Comparison of ENCODE assay signal across 15 mouse cellular contexts in the genomic region with DNA sequence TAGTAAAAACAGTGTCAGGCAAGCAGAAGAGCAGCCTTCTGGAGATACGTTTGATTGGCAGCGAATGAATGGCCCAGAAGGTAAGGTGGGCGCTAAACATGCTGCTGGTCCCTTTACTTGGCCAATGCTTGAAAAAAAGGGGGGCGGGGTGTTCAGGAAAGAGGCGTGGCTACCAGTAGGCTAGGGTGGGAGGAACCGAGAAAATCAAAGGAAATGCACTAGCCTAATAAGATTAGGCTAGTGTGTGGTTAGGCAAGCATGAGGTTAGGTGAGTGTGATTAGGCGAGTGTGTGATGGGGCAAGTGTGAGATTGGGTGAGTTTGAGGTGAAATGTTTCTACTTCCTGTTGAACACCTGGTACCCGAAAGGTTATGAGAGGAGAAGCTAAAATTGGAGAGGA. TPM values are rescaled to one million over a fixed set of nuclear protein-coding genes. Genes with fewer than 3 reads are reported as not detected.
DNase-seq lines count a peak whose midpoint lies in the region; ATAC-seq and TF ChIP-seq lines count a peak whose summit lies in the region.
"Had no signal": no experiment of that assay in that cellular context is flagged by ENCODE, and none has a peak within 500 bp of the region (broad histone marks: within the 10 kb centered on the region; RNA-seq: fewer than 3 reads in every experiment).

A gene (plus strand): TSS at position 11 of the 400 bp plus-strand sequence.

- WGBS in forebrain, embryonic 12.5 days: 60% methylated on average over 8 of the region's 8 CpGs
- 65% methylated on average over 8 of the region's 8 CpGs for WGBS in midbrain, embryonic 16.5 days
- 58% methylated on average over 8 of the region's 8 CpGs for whole genome bisulfite sequencing in thymus, adult 2 months

- no peak within 1 kb of the TSS for H3K4me2 ChIP-seq in forebrain, embryonic 12.5 days
- H3K4me2 ChIP-seq in midbrain, embryonic 16.5 days (ENCODE audit: low read length): no peak within 1 kb of the TSS
- H3K4me2 ChIP-seq: embryonic facial prominence, embryonic 15.5 days; intestine, embryonic 15.5 days had no signal

- no peak within 1 kb of the TSS for H3K9ac ChIP-seq in forebrain, embryonic 12.5 days
- no peak within 1 kb of the TSS for H3K9ac ChIP-seq in midbrain, embryonic 16.5 days (ENCODE audit: low read depth, low read length)
- H3K9ac ChIP-seq: embryonic facial prominence, embryonic 15.5 days; intestine, embryonic 15.5 days had no signal

- no peaks in the 10 kb centered on the region for H3K36me3 ChIP-seq in forebrain, embryonic 12.5 days (replicated peaks)
- no peaks in the 10 kb centered on the region for H3K36me3 ChIP-seq in midbrain, embryonic 16.5 days (ENCODE audit: control insufficient read depth, insufficient read depth, low read length)
- H3K36me3 ChIP-seq in thymus, adult 2 months (ENCODE audit: control insufficient read depth, insufficient read depth, low read length): no peaks in the 10 kb centered on the region
- H3K36me3 ChIP-seq: embryonic facial prominence, embryonic 15.5 days; intestine, embryonic 15.5 days had no signal

- no peaks in the 10 kb centered on the region for H3K27me3 ChIP-seq in forebrain, embryonic 12.5 days
- no peaks in the 10 kb centered on the region for H3K27me3 ChIP-seq in midbrain, embryonic 16.5 days (ENCODE audit: control insufficient read depth, insufficient read depth, low read depth, low read length)
- H3K27me3 ChIP-seq in thymus, adult 2 months (ENCODE audit: control insufficient read depth, insufficient read depth, low read length): no peaks in the 10 kb centered on the region
- H3K27me3 ChIP-seq: embryonic facial prominence, embryonic 15.5 days; intestine, embryonic 15.5 days had no signal

- no peaks in the 10 kb centered on the region for H3K9me3 ChIP-seq in forebrain, embryonic 12.5 days
- no peaks in the 10 kb centered on the region for H3K9me3 ChIP-seq in midbrain, embryonic 16.5 days (replicated peaks; ENCODE audit: control insufficient read depth, low read length, poor library complexity, severe bottlenecking)
- H3K9me3 ChIP-seq: embryonic facial prominence, embryonic 15.5 days; intestine, embryonic 15.5 days had no signal

- no peaks in the 10 kb centered on the region for H3K4me1 ChIP-seq in forebrain, embryonic 12.5 days
- H3K4me1 ChIP-seq in midbrain, embryonic 16.5 days (ENCODE audit: control insufficient read depth, insufficient read depth, low read length): no peaks in the 10 kb centered on the region
- H3K4me1 ChIP-seq in thymus, adult 2 months (replicated peaks; ENCODE audit: control insufficient read depth, insufficient read depth, low read length): peaks cover 4% of the 10 kb centered on the region; the same call in 1 of the 2 replicates
- H3K4me1 ChIP-seq: embryonic facial prominence, embryonic 15.5 days; intestine, embryonic 15.5 days had no signal

- no peak for DNase-seq in layer of hippocampus, adult 8-10 months (ENCODE audit: low spot score in 2 of 2)
- no peak for DNase-seq in layer of hippocampus, adult 11-12 months (ENCODE audit: low spot score)
- DNase-seq in layer of hippocampus, postnatal 10 days (ENCODE audit: low spot score in 2 of 2): no peak
- no peak for DNase-seq in gastrocnemius, postnatal 14 days
- no peak for DNase-seq in thymus, adult 2 months
- no peak for DNase-seq in adrenal gland, adult 2 months
- DNase-seq: heart, adult 2 months; right cerebral cortex, postnatal 4 days; thymus, postnatal 14 days had no signal

- TF ChIP-seq POLR2A in thymus, adult 2 months (IDR thresholded peaks at IDR 0.05; ENCODE audit: control insufficient read depth, extremely low read depth, insufficient read depth, low read length, poor library complexity): no peak

- H3K27ac ChIP-seq in forebrain, embryonic 12.5 days: no peak within 1 kb of the TSS
- no peak within 1 kb of the TSS for H3K27ac ChIP-seq in midbrain, embryonic 16.5 days (ENCODE audit: low read length)
- no peak within 1 kb of the TSS for H3K27ac ChIP-seq in thymus, adult 2 months (ENCODE audit: control insufficient read depth, insufficient read depth, low read length)
- H3K27ac ChIP-seq: embryonic facial prominence, embryonic 15.5 days; heart, adult 2 months; intestine, embryonic 15.5 days; macrophage had no signal

- no peak for TF ChIP-seq CTCF in thymus, adult 2 months (IDR thresholded peaks at IDR 0.05; ENCODE audit: borderline replicate concordance, control insufficient read depth, extremely low read depth, insufficient read depth, low read length, poor library complexity)

- intact Hi-C loops in gastrocnemius, postnatal 14 days (cut with DNase I; ENCODE audit: low total_unique reads): no loop called here

- no peak for ATAC-seq in forebrain, embryonic 12.5 days (ENCODE audit: low FRiP score)
- no peak for ATAC-seq in midbrain, embryonic 16.5 days
- ATAC-seq: CD4-positive, CD25-positive, alpha-beta regulatory T cell, adult 4 months; intestine, embryonic 15.5 days had no signal

- H3K4me3 ChIP-seq in forebrain, embryonic 12.5 days (replicated peaks): no peak within 1 kb of the TSS
- H3K4me3 ChIP-seq in midbrain, embryonic 16.5 days (ENCODE audit: low read depth, low read length): no peak within 1 kb of the TSS
- no peak within 1 kb of the TSS for H3K4me3 ChIP-seq in thymus, adult 2 months (ENCODE audit: control insufficient read depth, insufficient read depth, low read length)
- H3K4me3 ChIP-seq: embryonic facial prominence, embryonic 15.5 days; heart, adult 2 months; intestine, embryonic 15.5 days had no signal

RNA-seq across cellular contexts. Expression of the gene that starts here (rescaled TPM):
- total RNA-seq in layer of hippocampus, adult 8-10 months (2022): 100 to 1,000 TPM; 258 to 282 (median 268) TPM
- 27.3 and 27.8 TPM in 2 replicates for polyA plus RNA-seq in forebrain, embryonic 12.5 days (2016; fragmentation: Nextera tagmentation; extraction: Ambion mirVana)
- total RNA-seq in layer of hippocampus, postnatal 10 days (2021): 100 to 1,000 TPM; 235 to 256 TPM
- polyA plus RNA-seq in midbrain, embryonic 16.5 days (2015; fragmentation: Nextera tagmentation; extraction: Ambion mirVana): 79.9 and 80.4 TPM in 2 replicates
- 1 to 10 TPM; 1.0 to 1.4 TPM for total RNA-seq in gastrocnemius, postnatal 14 days (2021)
- 0.63 and 1.0 TPM in 2 replicates for polyA plus RNA-seq in thymus, adult 2 months (2012; rRNA removed)
- 1 to 10 TPM; 6.8 to 9.2 TPM for total RNA-seq in adrenal gland, adult 2 months (2021)
- polyA plus RNA-seq in adrenal gland, adult 2 months (2012; rRNA removed): 1.6 and 2.3 TPM in 2 replicates

Comparison
In these comparisons a context has a peak if more than half of its experiments do, and no peak if none do; other contexts are left out.
1. RNA of the gene that starts here (total RNA-seq): 258 to 282 TPM in layer of hippocampus, adult 8-10 months and 235 to 256 TPM in layer of hippocampus, postnatal 10 days; 6.8 to 9.2 TPM in adrenal gland, adult 2 months and 1.0 to 1.4 TPM in gastrocnemius, postnatal 14 days; every median in the first group is over 10 times any median in the second.